Mouse (Mus musculus): ENCODE data around the gene C130026I21Rik. TPM values are rescaled to one million over a fixed set of nuclear protein-coding genes. Genes with fewer than 3 reads are reported as not detected.
"Not testable (repeated sequence)": the region's sequence is repeated elsewhere in the genome, so short reads cannot be mapped to it uniquely, and the experiment has no call there.

Gene C130026I21Rik
- polyA plus RNA-seq (2015; fragmentation: Nextera tagmentation; extraction: Ambion mirVana) = 0.33 TPM in 1 of 2 replicates, not detected in the other

DNA sequence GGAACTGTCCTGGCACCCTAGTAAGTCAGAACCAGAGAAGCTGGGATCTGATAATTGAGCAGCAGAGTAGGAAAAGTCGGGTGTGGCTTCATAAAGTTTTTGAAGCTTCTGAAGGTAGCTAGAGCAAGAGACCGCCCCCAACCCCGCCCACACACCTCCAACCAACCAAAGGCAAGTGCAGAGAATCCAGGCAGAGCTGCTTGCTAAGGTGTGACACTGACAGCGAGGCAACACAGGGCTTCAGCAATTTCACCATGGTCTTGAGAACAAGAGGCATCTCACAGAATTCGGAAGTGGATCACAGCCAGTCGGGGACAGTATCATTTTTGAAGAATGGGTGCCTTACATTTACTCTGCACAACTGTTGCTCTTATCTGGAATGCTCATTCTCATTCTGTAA lies at the start of gene C130026I21Rik:
Gene C130026I21Rik, minus strand, starts transcription at position 101 of the 400 bp plus-strand sequence.
- not testable (repeated sequence) for H3K4me1 ChIP-seq (replicated peaks); H3K4me3 ChIP-seq; H3K27ac ChIP-seq (replicated peaks); H3K9ac ChIP-seq; H3K4me2 ChIP-seq; ATAC-seq (ENCODE audit: low read depth); H3K9me3 ChIP-seq; H3K27me3 ChIP-seq; H3K36me3 ChIP-seq
- WGBS = 14% methylated on average over 1 of the region's 6 CpGs

DNA sequence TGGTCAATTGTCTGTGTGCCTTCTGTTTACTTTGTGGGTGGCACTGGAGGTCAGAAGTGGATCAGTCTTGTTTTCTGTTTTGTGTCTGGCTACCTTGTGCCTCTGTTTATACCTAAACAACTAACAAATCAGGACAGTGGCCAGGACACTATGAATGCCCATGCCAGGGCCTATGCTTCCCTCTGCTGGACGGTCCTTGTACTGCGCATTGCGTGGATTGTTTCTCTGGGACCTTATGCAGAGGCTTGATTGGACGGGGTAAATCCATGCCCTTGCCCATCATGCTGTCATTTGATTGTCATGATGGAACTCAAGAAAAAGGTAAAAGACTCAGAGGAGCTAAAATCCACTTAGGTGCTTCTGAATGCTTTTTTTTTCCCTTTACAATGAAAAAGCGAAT lies 16.7 kb upstream of the C130026I21Rik start:
- not testable (repeated sequence) for H3K36me3 ChIP-seq; H3K9me3 ChIP-seq; H3K27ac ChIP-seq (replicated peaks); H3K4me2 ChIP-seq; H3K4me3 ChIP-seq; H3K9ac ChIP-seq; H3K4me1 ChIP-seq (replicated peaks); H3K27me3 ChIP-seq; ATAC-seq (ENCODE audit: low read depth)
- 46% methylated on average over 4 of the region's 5 CpGs for WGBS

- H3K9me3 ChIP-seq; H3K27ac ChIP-seq (replicated peaks); H3K4me2 ChIP-seq; H3K27me3 ChIP-seq; H3K9ac ChIP-seq; ATAC-seq (ENCODE audit: low read depth); H3K4me1 ChIP-seq (replicated peaks); H3K4me3 ChIP-seq; H3K36me3 ChIP-seq: not testable (repeated sequence)
- 79% methylated on average over 4 of the region's 5 CpGs for WGBS
These were observed 6.1 kb upstream of the C130026I21Rik start for GRCm38 (mm10) chr1:85276421-85276820.

DNA sequence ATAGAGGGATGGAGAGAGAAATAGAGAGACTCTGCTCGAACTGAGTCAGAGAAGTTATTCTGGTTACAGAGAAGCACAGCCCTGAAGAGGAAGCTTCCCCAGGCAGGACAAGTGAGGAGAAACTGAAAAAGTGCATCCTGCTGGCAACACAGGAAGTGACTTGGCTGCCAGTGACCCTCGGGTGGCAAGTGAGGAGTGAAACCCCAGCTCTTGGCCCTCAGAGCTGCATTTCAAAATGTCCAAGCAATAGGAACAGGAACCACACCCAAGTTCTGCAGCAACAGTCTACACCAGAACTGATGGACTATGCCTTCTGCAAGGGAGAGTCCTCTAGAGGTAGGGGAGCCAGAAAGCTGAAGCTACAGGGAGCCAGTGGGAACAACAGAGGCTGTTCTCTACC lies 11.7 kb downstream of the C130026I21Rik start:
- not testable (repeated sequence) for H3K4me2 ChIP-seq; H3K4me3 ChIP-seq; H3K4me1 ChIP-seq (replicated peaks); H3K9ac ChIP-seq; H3K27ac ChIP-seq (replicated peaks); H3K27me3 ChIP-seq; H3K36me3 ChIP-seq; ATAC-seq (ENCODE audit: low read depth)
- H3K9me3 ChIP-seq = peaks cover 11% of the 10 kb centered on the region
- 52% methylated on average over 2 of the region's 2 CpGs for WGBS

GRCm38 (mm10) chr1:85255217-85255616 lies 15.1 kb downstream of the C130026I21Rik start:
- H3K4me1 ChIP-seq (replicated peaks); H3K27me3 ChIP-seq; H3K9ac ChIP-seq; H3K27ac ChIP-seq (replicated peaks); ATAC-seq (ENCODE audit: low read depth); H3K4me3 ChIP-seq; H3K4me2 ChIP-seq; H3K36me3 ChIP-seq: not testable (repeated sequence)
- H3K9me3 ChIP-seq = peaks cover 19% of the 10 kb centered on the region
- 64% methylated on average over 2 of the region's 3 CpGs for WGBS

DNA sequence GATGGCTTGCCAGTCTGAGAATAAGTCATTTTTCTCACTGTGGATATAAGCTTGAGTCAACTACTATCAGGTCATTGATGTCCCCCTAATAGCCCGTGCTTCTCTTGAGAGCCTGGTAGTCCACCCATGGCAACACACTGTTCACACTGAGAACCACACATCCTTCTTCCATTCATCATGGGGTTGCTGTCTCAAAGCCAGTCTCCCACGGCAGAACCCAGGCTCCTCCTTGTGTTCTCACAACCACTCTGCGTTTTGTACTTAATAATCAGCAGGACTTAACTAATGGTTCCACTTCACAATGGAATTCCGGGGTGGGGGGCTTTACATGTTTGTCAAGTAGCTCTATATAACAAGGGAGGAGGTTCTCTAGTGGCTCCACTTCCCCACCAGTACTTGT lies 19.2 kb downstream of the C130026I21Rik start:
- not testable (repeated sequence) for H3K9ac ChIP-seq; H3K4me3 ChIP-seq; ATAC-seq (ENCODE audit: low read depth); H3K36me3 ChIP-seq; H3K4me1 ChIP-seq (replicated peaks); H3K4me2 ChIP-seq; H3K27me3 ChIP-seq; H3K27ac ChIP-seq (replicated peaks)
- WGBS = 85% methylated on average over 4 of the region's 4 CpGs
- H3K9me3 ChIP-seq = peaks cover 30% of the 10 kb centered on the region

DNA sequence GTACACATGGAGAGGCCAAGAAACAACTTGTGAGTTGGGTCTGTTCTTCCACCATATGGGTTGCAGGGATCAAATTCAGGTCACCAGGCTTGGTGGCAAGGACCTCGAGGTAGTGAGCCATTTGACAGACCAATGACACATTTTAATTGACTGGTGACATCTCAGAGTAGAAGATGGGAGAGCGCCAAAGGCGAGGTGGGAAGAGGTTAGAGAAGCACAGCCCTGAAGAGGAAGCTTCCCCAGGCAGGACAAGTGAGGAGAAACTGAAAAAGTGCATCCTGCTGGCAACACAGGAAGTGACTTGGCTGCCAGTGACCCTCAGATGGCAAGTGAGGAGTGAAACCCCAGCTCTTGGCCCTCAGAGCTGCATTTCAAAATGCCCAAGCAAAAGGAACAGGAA lies 21.4 kb downstream of the C130026I21Rik start:
- WGBS = 66% methylated on average over 3 of the region's 3 CpGs
- H3K9me3 ChIP-seq = peaks cover 34% of the 10 kb centered on the region
- H3K9ac ChIP-seq; H3K4me1 ChIP-seq (replicated peaks); H3K27ac ChIP-seq (replicated peaks); H3K36me3 ChIP-seq; H3K27me3 ChIP-seq; H3K4me3 ChIP-seq; ATAC-seq (ENCODE audit: low read depth); H3K4me2 ChIP-seq: not testable (repeated sequence)

DNA sequence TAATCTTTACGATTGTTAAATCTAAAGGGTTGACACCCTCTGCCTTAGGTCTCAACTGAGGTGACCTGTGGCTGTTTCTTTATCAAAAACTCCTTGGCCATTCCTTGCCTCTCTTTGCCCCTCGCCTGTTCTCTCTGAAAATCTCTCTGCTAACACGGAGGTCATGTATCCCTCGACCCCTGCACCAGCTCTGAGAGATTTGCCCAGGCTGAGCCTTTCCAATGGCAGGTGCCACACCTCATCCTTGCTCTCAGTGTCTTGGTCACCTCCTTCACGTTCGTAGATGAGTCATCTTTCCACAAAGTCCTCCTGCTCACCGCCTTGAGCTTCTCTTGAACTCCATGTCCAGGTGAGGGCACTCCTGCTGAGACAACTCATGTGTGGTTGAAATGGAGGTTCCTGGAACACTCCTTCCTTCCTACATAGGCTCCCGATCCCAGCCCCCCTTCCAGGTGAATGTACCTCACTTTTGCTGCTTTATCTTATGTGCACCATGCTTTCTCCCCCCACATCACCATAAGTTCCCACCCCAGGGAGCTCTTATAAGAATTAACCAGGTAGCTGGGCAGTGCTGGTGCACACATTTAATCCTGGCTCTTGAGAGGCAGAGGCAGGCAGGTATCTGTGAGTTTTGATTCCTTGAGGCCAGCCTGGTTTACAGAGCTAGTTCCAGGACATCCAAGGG lies 23.4 kb downstream of the C130026I21Rik start:
- H3K4me1 ChIP-seq (replicated peaks); H3K27ac ChIP-seq (replicated peaks); ATAC-seq (ENCODE audit: low read depth); H3K9ac ChIP-seq; H3K27me3 ChIP-seq; H3K4me2 ChIP-seq; H3K36me3 ChIP-seq; H3K4me3 ChIP-seq: not testable (repeated sequence)
- peaks cover 44% of the 10 kb centered on the region for H3K9me3 ChIP-seq
- WGBS = 72% methylated on average over 8 of the region's 8 CpGs

DNA sequence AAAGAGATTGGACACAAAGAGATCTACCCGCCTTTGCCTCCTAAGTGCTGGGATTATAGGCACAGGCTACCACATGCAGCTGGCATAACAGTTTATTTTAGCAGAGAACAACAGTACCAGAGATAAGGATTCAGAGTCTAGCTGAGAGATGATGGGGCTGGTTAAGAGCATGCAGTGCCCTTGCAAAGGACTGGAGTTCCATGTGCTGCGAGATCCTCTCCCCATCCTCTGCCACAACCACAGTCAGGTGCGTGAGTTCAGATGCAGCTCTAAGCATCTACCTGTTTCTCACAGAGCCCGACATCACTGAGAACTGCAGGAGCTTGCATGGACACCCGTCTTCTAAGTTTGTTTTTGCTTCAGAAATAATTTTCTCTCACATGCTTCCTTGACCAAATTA lies 24.1 kb downstream of the C130026I21Rik start:
- H3K27ac ChIP-seq (replicated peaks); H3K4me1 ChIP-seq (replicated peaks); H3K4me3 ChIP-seq; H3K4me2 ChIP-seq; H3K27me3 ChIP-seq; H3K9ac ChIP-seq; ATAC-seq (ENCODE audit: low read depth); H3K36me3 ChIP-seq: not testable (repeated sequence)
- peaks cover 39% of the 10 kb centered on the region for H3K9me3 ChIP-seq
- WGBS = 85% methylated on average over 5 of the region's 5 CpGs

- not testable (repeated sequence) for H3K36me3 ChIP-seq; H3K4me2 ChIP-seq; ATAC-seq (ENCODE audit: low read depth); H3K9ac ChIP-seq; H3K27ac ChIP-seq (replicated peaks); H3K4me1 ChIP-seq (replicated peaks); H3K27me3 ChIP-seq; H3K4me3 ChIP-seq
- 73% methylated on average over 3 of the region's 4 CpGs for WGBS
- peaks cover 41% of the 10 kb centered on the region for H3K9me3 ChIP-seq
These were observed 25.4 kb downstream of the C130026I21Rik start for GRCm38 (mm10) chr1:85244941-85245340.

- H3K4me3 ChIP-seq = not testable (repeated sequence)
These were observed 27.3 kb downstream of the C130026I21Rik start for GRCm38 (mm10) chr1:85243023-85243422.

GRCm38 (mm10) chr1:85239018-85239775 lies 31.2 kb downstream of the C130026I21Rik start:
- H3K4me1 ChIP-seq (replicated peaks); ATAC-seq (ENCODE audit: low read depth); H3K27ac ChIP-seq (replicated peaks); H3K27me3 ChIP-seq; H3K36me3 ChIP-seq; H3K9ac ChIP-seq; H3K4me2 ChIP-seq; H3K4me3 ChIP-seq: not testable (repeated sequence)
- peaks cover 31% of the 10 kb centered on the region for H3K9me3 ChIP-seq
- 71% methylated on average over 4 of the region's 4 CpGs for WGBS

More at GRCm38 (mm10) chr1:85243023-85243422, 27.3 kb downstream of the C130026I21Rik start:
- peaks cover 44% of the 10 kb centered on the region for H3K9me3 ChIP-seq
- H3K36me3 ChIP-seq; H3K27ac ChIP-seq (replicated peaks); ATAC-seq (ENCODE audit: low read depth); H3K4me2 ChIP-seq; H3K9ac ChIP-seq; H3K27me3 ChIP-seq; H3K4me1 ChIP-seq (replicated peaks): not testable (repeated sequence)
- 73% methylated on average over 2 of the region's 2 CpGs for WGBS
